Mouse (Mus musculus) CD4-positive, CD25-positive, alpha-beta regulatory T cell, adult 2 months (primary cell): ENCODE measurements around the gene Sgms1.

Experiments used
- DNase-seq: peaks from one replicate; pipeline ENCODE4 v3.0.0-alpha.2; 2012; ENCODE audit warnings: low read depth, low spot score

Sgms1 gene

DNA sequence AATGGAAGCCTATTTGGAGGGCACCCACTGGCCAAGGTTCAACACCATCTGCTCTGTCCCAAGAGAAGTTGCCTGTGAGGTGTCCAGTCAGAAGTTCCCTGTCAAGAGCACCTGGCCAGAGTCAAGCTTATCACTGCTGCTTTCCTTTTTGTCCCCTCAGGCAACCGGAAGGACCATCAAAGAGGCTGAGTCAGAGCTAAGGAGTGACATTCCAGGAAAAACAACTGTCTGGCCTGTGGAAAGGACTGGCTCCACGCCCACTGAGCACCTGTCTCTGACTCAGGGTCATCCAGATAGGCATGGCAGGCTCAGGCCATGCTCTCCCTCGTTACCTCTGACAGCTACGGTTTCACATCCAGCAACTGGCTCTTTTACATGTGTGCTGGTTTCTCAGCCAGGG, 147.4 kb downstream of the Sgms1 start:
- no peak for DNase-seq

GRCm38 (mm10) chr19:32240417-32240990, 149.0 kb downstream of the Sgms1 start:
- no peak for DNase-seq

GRCm38 (mm10) chr19:32239925-32240324, 149.6 kb downstream of the Sgms1 start:
- DNase-seq = no peak

GRCm38 (mm10) chr19:32239459-32239792, 150.1 kb downstream of the Sgms1 start:
- DNase-seq = no peak

DNA sequence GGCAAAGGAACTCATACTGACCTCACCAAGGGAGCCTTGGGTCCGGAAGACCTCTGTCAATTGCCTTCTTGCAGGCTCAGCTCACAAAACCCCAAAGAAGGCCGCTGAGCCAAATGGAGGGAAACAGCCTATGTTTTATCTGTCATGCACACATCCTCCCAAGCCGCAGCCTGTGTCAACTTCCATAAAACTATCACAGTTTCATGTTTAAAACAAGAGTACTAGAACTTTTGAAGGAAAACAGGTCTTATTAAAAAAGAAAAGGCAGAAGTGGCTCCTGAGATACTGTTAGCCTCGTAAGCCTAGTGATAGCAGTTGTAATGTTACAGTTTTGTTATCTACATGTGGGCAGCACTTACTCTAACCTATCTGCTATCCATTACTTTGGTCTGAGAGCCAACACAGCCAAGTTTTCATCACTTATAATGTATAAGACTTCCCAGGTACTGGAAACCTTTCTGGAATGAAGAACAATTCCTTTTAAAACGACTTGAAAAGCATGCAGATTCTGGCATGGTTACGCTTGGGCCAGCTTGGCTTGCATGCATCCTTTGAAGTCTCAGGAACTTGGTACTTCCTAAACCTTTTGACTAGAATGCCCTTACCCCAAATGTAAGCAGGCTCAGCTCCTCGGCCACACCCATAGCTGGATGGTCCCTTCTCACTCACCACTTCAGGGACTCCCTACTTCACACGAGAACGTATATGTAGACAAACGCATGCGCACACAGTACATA, 150.6 kb downstream of the Sgms1 start:
- DNase-seq = no peak

DNA sequence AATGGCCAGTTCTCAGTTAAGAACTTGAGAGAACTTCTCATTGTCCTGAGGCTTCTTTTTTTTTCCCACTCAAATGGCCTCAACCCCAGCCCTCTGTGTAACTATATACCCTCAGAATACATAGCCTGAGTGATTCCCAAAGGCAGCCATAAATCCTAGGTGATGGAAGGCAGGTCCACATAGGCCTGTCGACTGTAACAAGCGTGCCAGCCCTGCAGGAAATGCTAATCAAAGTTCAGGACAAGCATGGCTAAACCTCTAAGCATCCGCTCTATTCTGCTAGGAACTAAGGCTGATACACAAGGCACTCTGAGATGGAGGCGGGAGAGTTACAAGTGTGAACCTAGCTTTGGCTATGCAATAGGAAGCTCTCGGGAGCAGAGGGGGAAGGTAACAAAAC, 151.8 kb downstream of the Sgms1 start:
- no peak for DNase-seq

DNA sequence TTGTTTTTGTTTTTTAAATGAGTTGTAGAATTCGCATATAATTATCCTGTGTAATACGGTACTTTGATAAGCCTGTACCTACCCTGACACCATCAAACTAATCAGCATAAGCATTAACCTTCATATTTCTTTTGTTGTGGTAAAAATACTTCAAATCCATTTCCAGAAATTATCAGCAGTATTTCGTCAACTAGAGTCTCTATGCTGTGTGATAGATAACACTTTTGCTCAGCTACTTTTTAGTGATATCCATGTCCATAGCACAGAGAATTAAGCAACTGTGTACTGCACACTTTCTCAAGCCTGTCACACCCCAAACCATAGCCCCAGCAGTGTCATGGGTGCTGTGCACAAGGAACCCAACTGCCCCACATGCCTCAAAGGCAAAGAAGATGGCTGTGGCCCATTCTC, 152.3 kb downstream of the Sgms1 start:
- no peak for DNase-seq

- DNase-seq = no peak
Measured at GRCm38 (mm10) chr19:32234717-32235434, 154.6 kb downstream of the Sgms1 start.

GRCm38 (mm10) chr19:32231292-32231691, 158.2 kb downstream of the Sgms1 start:
- no peak for DNase-seq

- no peak for DNase-seq
Measured at GRCm38 (mm10) chr19:32230798-32231197, 158.7 kb downstream of the Sgms1 start.

- no peak for DNase-seq
Measured at GRCm38 (mm10) chr19:32230301-32230700, 159.2 kb downstream of the Sgms1 start.

DNA sequence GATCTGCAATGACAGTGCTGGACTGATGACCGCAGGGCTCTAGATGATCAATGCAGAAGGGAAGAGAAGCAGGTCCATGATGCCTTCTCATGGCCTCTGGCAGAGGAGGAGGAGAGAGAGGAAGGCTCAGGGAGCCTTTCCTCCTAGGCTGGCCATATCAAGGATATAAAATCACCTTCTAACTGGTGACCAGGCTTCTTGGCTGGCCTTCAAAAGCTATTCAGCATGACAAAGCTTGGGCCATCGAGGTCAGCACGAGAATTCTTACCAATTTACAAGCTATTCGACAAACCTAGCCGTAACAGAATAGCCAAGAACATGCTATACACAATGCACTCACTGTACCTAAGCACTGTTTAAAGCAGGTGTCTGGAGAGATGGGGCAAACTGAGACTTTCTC, 159.7 kb downstream of the Sgms1 start:
- no peak for DNase-seq

DNA sequence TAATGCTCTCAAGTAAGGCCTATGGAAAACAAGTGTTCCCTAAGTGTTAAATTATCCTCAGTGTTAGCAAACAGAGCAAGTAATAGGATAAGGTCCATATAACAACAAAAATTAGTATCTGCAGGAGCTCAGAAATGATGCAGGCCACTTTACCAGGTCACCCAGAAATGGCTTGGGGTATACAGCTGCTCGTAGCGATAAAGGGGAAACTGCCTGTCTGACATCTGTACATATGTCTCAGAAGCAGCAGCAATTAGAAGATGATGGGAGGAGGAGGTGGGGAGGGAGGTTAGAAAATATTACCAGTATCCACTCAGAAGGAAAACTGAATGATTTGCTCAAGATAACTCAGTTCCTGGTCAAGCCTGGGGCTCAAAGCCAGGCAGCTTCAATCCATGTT, 162.3 kb downstream of the Sgms1 start:
- no peak for DNase-seq

DNA sequence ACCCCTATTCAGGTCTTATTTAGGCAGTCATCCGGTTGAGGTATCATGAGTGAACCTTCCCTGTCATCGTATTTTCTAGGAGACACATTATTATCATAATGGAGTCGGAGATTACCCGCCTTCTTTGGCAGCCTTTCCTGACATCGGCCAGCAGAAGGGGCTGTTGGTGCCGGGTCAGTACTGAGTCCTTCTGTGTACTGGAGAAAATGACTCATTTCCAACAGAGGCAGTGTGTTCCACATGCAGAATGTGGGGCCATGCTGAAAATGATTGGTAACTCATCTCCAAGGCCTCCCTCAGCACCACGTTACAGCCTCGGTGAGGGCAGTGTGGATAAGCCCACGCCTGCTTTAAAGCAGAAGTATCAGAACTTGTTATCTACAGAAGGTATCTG, 164.4 kb downstream of the Sgms1 start:
- no peak for DNase-seq

DNA sequence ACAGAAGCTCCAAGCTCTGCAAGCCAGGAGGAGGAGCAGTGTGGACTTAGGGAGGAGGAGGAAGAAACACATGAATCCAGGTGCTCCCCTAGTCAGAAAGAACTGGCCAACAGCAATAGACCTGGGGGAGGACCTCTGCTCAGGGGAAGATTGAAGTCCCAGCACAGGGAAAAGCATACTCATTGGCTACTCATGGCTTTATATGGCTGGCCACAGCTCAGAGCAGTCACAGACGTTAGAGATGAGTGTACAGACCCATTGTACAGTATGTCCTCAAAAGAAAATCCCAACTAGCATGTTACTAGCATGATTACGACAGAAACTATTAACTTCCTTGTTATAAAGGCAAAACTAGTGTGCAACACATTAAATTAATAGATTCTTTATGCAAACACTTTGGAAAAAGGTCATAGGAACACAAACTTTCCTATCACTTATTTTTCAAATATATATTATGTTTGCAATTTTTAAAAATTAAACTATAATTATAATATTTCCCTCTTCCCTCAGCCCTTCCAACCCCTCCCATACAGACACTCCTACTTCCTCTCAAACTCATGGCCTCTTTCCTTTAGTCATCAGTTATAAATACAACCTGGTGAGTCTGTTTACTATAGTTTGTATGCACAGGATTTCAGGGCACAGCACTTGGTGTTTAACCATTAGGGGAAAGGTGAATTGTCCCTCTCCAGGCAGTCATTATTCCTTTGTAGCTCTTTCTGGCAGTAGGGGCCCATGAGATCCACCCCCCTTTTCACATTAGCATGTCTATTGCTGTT, 165.0 kb downstream of the Sgms1 start:
- DNase-seq = no peak

- DNase-seq = no peak
Measured at GRCm38 (mm10) chr19:32223751-32224174, 165.8 kb downstream of the Sgms1 start.

DNA sequence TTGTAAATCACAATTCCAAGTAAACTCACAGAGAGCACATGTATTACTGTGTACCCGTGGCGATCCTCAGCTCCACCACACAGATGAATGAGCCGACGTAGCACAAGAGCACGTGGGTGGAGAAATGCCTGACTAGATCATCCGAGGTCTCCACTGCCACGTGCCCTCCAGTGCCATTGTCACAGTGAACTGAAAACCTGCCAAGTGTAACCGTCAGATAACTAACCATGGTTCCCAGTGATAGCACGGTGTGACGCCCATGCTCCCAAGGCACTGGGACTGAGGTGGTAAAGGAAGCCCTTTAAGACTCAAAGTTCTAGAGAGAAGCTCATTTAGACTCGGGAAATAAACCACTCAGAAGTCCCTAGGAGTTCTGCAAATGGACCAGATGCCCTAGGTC, 167.4 kb downstream of the Sgms1 start:
- no peak for DNase-seq

- no peak for DNase-seq
Measured at GRCm38 (mm10) chr19:32220991-32221390, 168.5 kb downstream of the Sgms1 start.

GRCm38 (mm10) chr19:32216710-32217109, 172.8 kb downstream of the Sgms1 start:
- DNase-seq = peak; percentile 51

GRCm38 (mm10) chr19:32214905-32215806, 174.4 kb downstream of the Sgms1 start:
- no peak for DNase-seq

GRCm38 (mm10) chr19:32213577-32213976, 175.9 kb downstream of the Sgms1 start:
- no peak for DNase-seq
